Mouse (Mus musculus): ENCODE results near the gene Gm28372. TPM values are rescaled to one million over a fixed set of nuclear protein-coding genes. Genes with fewer than 3 reads are reported as not detected.
"Not testable (repeated sequence)": the region's sequence is repeated elsewhere in the genome, so short reads cannot be mapped to it uniquely, and the experiment has no call there.

The Gm28372 gene
- 0.11 and 0.18 TPM in 2 replicates for polyA plus RNA-seq (2016; fragmentation: Nextera tagmentation; extraction: Ambion mirVana)

- Histone ChIP-seq H3K36me3 (no peaks in the 10 kb centered on the region), H3K27me3 (peaks cover 3% of the 10 kb centered on the region; the same call in 1 of the 2 replicates), H3K9me3 (no peaks in the 10 kb centered on the region), H3K4me3 (replicated peaks) (no peak within 1 kb of the TSS), H3K9ac (replicated peaks) (no peak within 1 kb of the TSS), H3K4me1 (replicated peaks) (peaks cover 28% of the 10 kb centered on the region), H3K4me2 (no peak within 1 kb of the TSS), H3K27ac (no peak within 1 kb of the TSS)
- 83% methylated on average over 1 of the region's 1 CpGs for WGBS
- no peak for ATAC-seq (ENCODE audit: insufficient number of reproducible peaks, insufficient read depth, low FRiP score, low TSS enrichment, low read depth)
These were observed at the start of gene Gm28372, which contains the start of gene 1700020A23Rik for GRCm38 (mm10) chr2:130404939-130405338. Gene Gm28372, plus strand, starts transcription at chr2:130405239. Gene 1700020A23Rik, plus strand, starts transcription at chr2:130405259.

GRCm38 (mm10) chr2:130357551-130357950 lies 47.5 kb upstream of the Gm28372 start:
- 95% methylated on average over 5 of the region's 5 CpGs for WGBS
- Histone ChIP-seq H3K4me1 (replicated peaks) (peaks cover 8% of the 10 kb centered on the region; the same call in 1 of the 2 replicates), H3K27me3 (peaks cover 58% of the 10 kb centered on the region), H3K27ac (no peak overlapping the region), H3K36me3 (no peaks in the 10 kb centered on the region), H3K4me3 (replicated peaks) (no peak overlapping the region), H3K9me3 (no peaks in the 10 kb centered on the region), H3K4me2 (no peak overlapping the region), H3K9ac (replicated peaks) (no peak overlapping the region)
- no peak for ATAC-seq (ENCODE audit: insufficient number of reproducible peaks, insufficient read depth, low FRiP score, low TSS enrichment, low read depth)

GRCm38 (mm10) chr2:130358852-130359251 lies 46.2 kb upstream of the Gm28372 start:
- Histone ChIP-seq H3K36me3 (no peaks in the 10 kb centered on the region), H3K4me3 (replicated peaks) (no peak overlapping the region), H3K4me1 (replicated peaks) (peaks cover 8% of the 10 kb centered on the region; the same call in 1 of the 2 replicates), H3K27me3 (peaks cover 71% of the 10 kb centered on the region), H3K9me3 (no peaks in the 10 kb centered on the region), H3K27ac (no peak overlapping the region), H3K9ac (replicated peaks) (no peak overlapping the region), H3K4me2 (no peak overlapping the region)
- 4% methylated on average over 5 of the region's 5 CpGs for WGBS
- ATAC-seq (ENCODE audit: insufficient number of reproducible peaks, insufficient read depth, low FRiP score, low TSS enrichment, low read depth): no peak

GRCm38 (mm10) chr2:130362511-130363026 lies 42.5 kb upstream of the Gm28372 start:
- no peaks in the 10 kb centered on the region for H3K9me3 ChIP-seq
- peak overlapping the region; percentile 15; the same call in 1 of the 2 replicates for H3K4me2 ChIP-seq
- H3K4me3 ChIP-seq (replicated peaks): peak overlapping the region; percentile 20
- ATAC-seq (ENCODE audit: insufficient number of reproducible peaks, insufficient read depth, low FRiP score, low TSS enrichment, low read depth): no peak
- H3K36me3 ChIP-seq: no peaks in the 10 kb centered on the region
- peaks cover 96% of the 10 kb centered on the region for H3K27me3 ChIP-seq
- H3K4me1 ChIP-seq (replicated peaks): peaks cover 14% of the 10 kb centered on the region
- WGBS: 3% methylated on average over 14 of the region's 14 CpGs
- no peak overlapping the region for H3K9ac ChIP-seq (replicated peaks)
- no peak overlapping the region for H3K27ac ChIP-seq

GRCm38 (mm10) chr2:130365211-130366094 lies 39.6 kb upstream of the Gm28372 start:
- Histone ChIP-seq H3K4me2 (peak overlapping the region; percentile 65), H3K9ac (replicated peaks) (peak overlapping the region; percentile 53; the same call in 1 of the 2 replicates), H3K4me1 (replicated peaks) (peaks cover 14% of the 10 kb centered on the region), H3K27ac (no peak overlapping the region), H3K36me3 (no peaks in the 10 kb centered on the region), H3K9me3 (no peaks in the 10 kb centered on the region), H3K27me3 (peaks cover 71% of the 10 kb centered on the region), H3K4me3 (replicated peaks) (peak overlapping the region; percentile 43)
- 7% methylated on average over 30 of the region's 30 CpGs for WGBS
- ATAC-seq (ENCODE audit: insufficient number of reproducible peaks, insufficient read depth, low FRiP score, low TSS enrichment, low read depth): no peak

GRCm38 (mm10) chr2:130367386-130367785 lies 37.7 kb upstream of the Gm28372 start:
- peaks cover 52% of the 10 kb centered on the region for H3K27me3 ChIP-seq
- 76% methylated on average over 4 of the region's 4 CpGs for WGBS

GRCm38 (mm10) chr2:130373026-130373425 lies 32.0 kb upstream of the Gm28372 start:
- 15% methylated on average over 1 of the region's 1 CpGs for WGBS

More at GRCm38 (mm10) chr2:130367386-130367785, 37.7 kb upstream of the Gm28372 start:
- H3K36me3 ChIP-seq: no peaks in the 10 kb centered on the region
- H3K27ac ChIP-seq: no peak overlapping the region
- H3K4me1 ChIP-seq (replicated peaks): peaks cover 6% of the 10 kb centered on the region
- ATAC-seq (ENCODE audit: insufficient number of reproducible peaks, insufficient read depth, low FRiP score, low TSS enrichment, low read depth): no peak
- no peak overlapping the region for H3K4me3 ChIP-seq (replicated peaks)
- no peak overlapping the region for H3K9ac ChIP-seq (replicated peaks)
- no peak overlapping the region for H3K4me2 ChIP-seq
- H3K9me3 ChIP-seq: no peaks in the 10 kb centered on the region

GRCm38 (mm10) chr2:130374951-130375350 lies 30.1 kb upstream of the Gm28372 start:
- Histone ChIP-seq H3K9ac (replicated peaks) (no peak overlapping the region), H3K4me1 (replicated peaks) (no peaks in the 10 kb centered on the region), H3K27me3 (peaks cover 4% of the 10 kb centered on the region; the same call in 1 of the 2 replicates), H3K4me2 (no peak overlapping the region), H3K9me3 (no peaks in the 10 kb centered on the region), H3K27ac (no peak overlapping the region), H3K4me3 (replicated peaks) (no peak overlapping the region), H3K36me3 (no peaks in the 10 kb centered on the region)
- WGBS: 81% methylated on average over 4 of the region's 4 CpGs
- ATAC-seq (ENCODE audit: insufficient number of reproducible peaks, insufficient read depth, low FRiP score, low TSS enrichment, low read depth): no peak

More at GRCm38 (mm10) chr2:130373026-130373425, 32.0 kb upstream of the Gm28372 start:
- H3K9ac ChIP-seq (replicated peaks); H3K9me3 ChIP-seq; ATAC-seq (ENCODE audit: insufficient number of reproducible peaks, insufficient read depth, low FRiP score, low TSS enrichment, low read depth); H3K27ac ChIP-seq; H3K4me2 ChIP-seq; H3K4me3 ChIP-seq (replicated peaks); H3K36me3 ChIP-seq; H3K27me3 ChIP-seq; H3K4me1 ChIP-seq (replicated peaks): not testable (repeated sequence)

GRCm38 (mm10) chr2:130383205-130383604 lies 21.8 kb upstream of the Gm28372 start:
- Histone ChIP-seq H3K27ac (no peak overlapping the region), H3K27me3 (no peaks in the 10 kb centered on the region), H3K4me2 (no peak overlapping the region), H3K9me3 (0 out of 2 replicates have a peak, but pooled peaks cover 4% of the 10 kb centered on the region), H3K36me3 (no peaks in the 10 kb centered on the region), H3K4me3 (replicated peaks) (no peak overlapping the region), H3K4me1 (replicated peaks) (no peaks in the 10 kb centered on the region; the same call in 1 of the 2 replicates), H3K9ac (replicated peaks) (no peak overlapping the region)
- ATAC-seq (ENCODE audit: insufficient number of reproducible peaks, insufficient read depth, low FRiP score, low TSS enrichment, low read depth): no peak
- WGBS: 45% methylated on average over 3 of the region's 3 CpGs

- H3K27me3 ChIP-seq: no peaks in the 10 kb centered on the region
- 74% methylated on average over 6 of the region's 6 CpGs for whole genome bisulfite sequencing
- 0 out of 2 replicates have a peak, but pooled peaks cover under 1% of the 10 kb centered on the region for H3K36me3 ChIP-seq
- 0 out of 2 replicates have a peak, but pooled peaks cover 4% of the 10 kb centered on the region for H3K9me3 ChIP-seq
- no peak overlapping the region for H3K9ac ChIP-seq (replicated peaks)
- ATAC-seq (ENCODE audit: insufficient number of reproducible peaks, insufficient read depth, low FRiP score, low TSS enrichment, low read depth): no peak
- H3K27ac ChIP-seq: no peak overlapping the region
- no peak overlapping the region for H3K4me3 ChIP-seq (replicated peaks)
- no peak overlapping the region for H3K4me2 ChIP-seq
- no peaks in the 10 kb centered on the region; the same call in 1 of the 2 replicates for H3K4me1 ChIP-seq (replicated peaks)
These were observed 21.1 kb upstream of the Gm28372 start for GRCm38 (mm10) chr2:130383895-130384294.

- no peak overlapping the region for H3K27ac ChIP-seq
- H3K9me3 ChIP-seq: 0 out of 2 replicates have a peak, but pooled peaks cover 4% of the 10 kb centered on the region
- no peak overlapping the region for H3K4me3 ChIP-seq (replicated peaks)
- H3K27me3 ChIP-seq: no peaks in the 10 kb centered on the region
- 62% methylated on average over 1 of the region's 1 CpGs for WGBS
- H3K36me3 ChIP-seq: peaks cover 16% of the 10 kb centered on the region
- no peak overlapping the region for H3K4me2 ChIP-seq
- no peak overlapping the region for H3K9ac ChIP-seq (replicated peaks)
- no peak for ATAC-seq (ENCODE audit: insufficient number of reproducible peaks, insufficient read depth, low FRiP score, low TSS enrichment, low read depth)
- H3K4me1 ChIP-seq (replicated peaks): no peaks in the 10 kb centered on the region; the same call in 1 of the 2 replicates
These were observed 18.8 kb upstream of the Gm28372 start for GRCm38 (mm10) chr2:130386212-130386611.

Measured in limb, embryonic 12.5 days (tissue).